Mouse (Mus musculus) naive thymus-derived CD4-positive, alpha-beta T cell, adult 2 months (primary cell): ENCODE measurements around the gene Prss53.
A peak's percentile ranks its signal among the peaks of the same experiment; 100 is the strongest.

Source experiments
- DNase-seq: peaks from one replicate; pipeline ENCODE4 v3.0.0-alpha.2; 2011; ENCODE audit warnings: low read depth

Prss53 gene

DNA sequence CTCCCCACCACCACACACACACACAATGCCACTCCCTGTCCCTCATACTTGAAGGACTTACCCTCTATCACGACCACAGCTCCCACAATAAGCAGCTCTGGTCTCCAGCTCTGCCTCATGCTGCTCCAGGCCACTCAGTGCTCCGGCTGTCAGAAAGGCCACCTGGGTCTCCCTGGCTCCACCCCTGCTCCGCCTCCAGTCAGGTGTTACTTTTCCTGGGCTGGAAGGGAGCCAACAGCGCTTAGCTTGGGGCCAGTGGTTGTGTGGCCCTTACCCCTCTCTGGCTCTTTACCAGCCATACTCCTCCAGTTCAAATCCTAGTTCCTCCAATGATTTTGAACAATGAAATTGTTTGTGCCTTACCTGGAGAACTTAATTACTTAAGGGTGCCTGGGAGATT lies at the start of gene Prss53:
TSS of gene Prss53 (minus strand) at position 173 of the 400 bp plus-strand sequence.
- no peak for DNase-seq

DNA sequence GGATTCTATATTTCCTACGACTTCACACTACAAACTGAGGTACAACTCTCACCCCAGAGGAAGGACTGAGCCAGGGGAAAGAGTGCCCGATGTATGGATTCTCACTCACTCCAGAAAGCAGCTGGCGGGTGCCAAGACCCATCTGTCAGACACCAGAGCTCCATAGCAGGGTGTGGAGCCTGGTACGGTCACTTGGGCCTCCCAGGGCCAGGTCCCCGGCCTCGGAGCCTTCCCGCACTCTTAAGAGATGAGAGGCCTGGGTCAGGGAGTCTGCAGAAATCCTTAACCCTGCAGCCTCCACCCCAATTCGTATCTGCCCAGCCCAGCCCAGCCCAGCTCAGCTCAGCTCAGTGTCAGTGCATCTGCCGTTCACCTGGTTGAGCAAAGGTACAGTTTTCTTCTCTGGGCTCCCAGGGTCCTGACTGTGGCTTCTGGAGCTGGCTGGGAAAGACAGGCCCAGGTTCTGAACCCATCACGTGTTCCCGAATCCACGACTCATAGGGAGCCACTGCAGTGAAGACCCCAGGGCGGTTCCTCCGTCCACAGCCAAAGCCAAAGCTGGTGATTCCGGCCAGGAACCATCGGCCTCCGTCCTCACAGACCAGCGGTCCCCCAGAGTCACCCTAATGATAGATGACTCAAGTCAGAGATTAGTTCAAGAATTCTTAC lies 45.6 kb upstream of the Prss53 start:
- no peak for DNase-seq

DNA sequence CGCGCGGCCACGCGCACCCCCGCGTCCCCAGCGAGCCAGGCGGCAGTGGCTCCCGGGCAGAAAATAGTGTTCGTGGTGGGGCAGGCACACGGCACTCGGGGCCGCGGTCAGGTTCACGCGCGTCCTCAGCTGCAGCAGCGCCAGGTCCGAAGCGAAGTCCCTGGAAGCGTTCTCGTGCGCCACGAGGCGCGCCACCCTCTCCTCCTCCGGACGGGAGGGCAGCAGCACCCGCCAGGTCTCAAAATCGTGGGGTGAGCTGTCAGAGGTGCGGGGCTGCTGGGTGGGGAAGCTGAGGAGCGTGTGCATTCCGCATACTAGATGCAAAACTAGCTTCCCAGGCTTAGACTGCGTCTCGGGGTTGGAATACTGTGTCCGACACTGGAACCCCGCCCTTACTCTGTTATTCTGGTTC lies 45.0 kb upstream of the Prss53 start:
- no peak for DNase-seq

DNA sequence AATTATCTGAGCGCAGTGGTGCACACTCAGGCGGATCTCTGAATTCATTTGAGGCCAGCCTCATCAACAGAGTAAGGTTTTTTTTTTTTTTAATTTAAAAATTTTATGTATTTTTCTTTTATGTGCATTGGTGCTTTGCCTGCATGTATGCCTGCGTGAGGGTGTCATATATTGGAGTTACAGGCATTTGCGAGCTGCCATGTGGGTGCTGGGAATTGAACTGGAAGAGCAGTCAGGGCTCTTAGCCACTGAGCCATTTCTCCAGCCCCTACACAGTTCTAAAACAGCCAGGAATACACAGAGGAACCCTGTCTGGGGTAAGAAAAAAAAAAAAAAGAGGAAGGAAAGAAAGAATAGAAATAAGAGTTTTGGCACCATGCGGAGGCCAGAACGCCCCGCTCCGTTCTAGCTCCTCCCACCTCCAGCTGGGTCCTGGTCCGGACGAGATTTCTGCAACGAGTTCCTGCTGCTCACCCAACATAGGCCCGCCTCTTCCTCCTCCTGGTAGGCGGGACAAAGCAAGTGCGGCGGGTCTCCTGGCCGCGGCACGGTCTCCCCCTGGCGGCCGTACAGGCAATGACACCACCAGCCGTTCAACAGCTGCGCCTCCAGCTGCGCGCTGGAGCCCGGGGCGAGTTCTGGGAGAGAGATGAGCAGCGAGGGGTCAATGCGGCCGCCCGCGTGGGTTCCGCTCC lies 44.4 kb upstream of the Prss53 start:
- peak; percentile 96 for DNase-seq

DNA sequence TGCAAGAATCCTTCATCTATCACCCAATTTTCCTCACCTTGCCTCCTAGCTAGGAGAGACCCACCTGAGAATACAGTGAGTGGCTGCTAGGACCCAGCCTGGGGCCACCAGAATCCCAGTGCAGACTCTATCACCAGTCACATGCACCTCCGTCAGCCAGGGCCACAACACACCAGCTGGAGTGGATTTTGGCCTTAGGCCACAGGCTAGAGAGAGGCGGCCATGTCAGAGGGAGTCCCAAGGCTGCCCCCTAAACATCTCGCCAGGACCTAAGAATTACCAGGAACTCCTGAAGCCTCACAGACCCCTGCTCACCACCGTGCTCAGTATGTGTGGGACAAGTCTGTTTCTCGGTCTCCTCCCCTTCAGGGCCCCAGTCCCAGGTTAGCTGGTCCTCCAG lies 43.3 kb upstream of the Prss53 start:
- no peak for DNase-seq

DNA sequence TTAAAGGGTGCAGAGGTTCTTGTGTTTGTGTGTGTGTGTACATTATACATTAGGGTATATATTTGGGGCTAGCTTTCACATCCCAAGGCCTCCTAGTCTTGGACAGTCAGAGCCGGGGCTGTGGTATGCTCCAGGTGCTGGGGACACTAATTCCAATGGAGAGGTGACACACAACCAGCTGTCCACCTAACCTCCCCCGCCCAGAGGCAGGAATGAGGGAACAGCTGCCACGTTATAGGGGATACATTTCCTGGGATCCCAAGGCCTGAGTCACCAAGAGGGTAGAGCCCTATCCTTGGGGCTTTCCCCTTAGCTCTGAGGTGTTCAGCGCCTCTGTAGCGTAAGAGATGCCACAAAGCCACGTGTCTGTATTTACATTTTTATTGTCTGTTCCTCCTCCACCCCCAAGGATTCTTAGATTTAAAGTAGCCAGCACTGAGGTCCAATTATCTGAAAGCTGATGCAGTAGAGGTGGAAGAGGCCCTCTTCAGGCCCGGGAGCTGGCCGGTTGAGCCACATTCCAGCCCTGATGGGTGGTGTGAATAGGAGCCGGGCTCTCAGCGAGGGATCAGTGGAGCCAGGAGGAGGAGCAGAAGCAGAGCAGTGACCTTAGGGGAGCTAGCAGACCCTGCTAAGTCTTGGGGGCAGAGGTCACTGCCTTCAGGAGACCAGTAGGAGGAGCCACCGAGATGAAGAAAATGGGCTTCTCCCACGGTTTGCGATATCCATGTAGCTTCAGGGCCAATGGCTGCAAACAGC lies 41.7 kb upstream of the Prss53 start:
- no peak for DNase-seq

DNA sequence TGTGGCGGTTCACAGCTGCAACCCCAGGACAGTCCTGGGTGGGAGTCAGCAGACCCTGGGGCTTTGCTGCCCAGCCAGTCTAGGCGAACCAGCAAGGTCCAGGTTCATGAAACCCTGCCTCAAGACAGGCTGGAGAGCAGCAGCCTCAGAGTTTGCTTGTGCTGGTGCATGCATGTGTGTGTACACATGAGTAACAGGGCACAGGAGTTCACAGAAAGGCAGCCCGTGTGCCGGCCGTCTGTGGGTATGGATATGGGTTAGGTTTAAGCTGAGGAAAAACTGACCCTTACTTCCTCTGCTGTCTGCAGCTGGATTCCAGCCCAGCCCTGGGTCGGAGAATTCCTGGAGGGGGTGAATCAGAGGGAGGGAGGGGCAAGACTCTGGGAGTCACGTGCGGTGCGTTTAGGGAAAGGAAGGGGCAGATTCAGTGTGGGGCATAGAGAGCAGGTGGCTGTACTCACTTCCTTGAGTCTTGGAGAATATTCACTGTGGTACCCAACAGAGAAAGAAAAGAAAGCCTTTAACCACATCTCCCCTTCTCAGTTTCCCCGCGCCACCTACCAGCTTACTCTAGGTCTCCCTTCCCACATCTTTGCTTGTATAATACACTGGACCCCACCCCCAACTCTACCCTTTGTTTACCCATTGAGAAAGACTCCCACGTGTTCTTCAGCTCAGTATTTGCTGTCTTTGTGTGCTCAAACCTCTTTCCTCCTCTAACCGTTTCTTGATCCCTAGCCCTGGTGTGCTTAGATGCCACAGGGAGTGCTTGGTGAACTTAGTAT lies 40.8 kb upstream of the Prss53 start:
- no peak for DNase-seq

DNA sequence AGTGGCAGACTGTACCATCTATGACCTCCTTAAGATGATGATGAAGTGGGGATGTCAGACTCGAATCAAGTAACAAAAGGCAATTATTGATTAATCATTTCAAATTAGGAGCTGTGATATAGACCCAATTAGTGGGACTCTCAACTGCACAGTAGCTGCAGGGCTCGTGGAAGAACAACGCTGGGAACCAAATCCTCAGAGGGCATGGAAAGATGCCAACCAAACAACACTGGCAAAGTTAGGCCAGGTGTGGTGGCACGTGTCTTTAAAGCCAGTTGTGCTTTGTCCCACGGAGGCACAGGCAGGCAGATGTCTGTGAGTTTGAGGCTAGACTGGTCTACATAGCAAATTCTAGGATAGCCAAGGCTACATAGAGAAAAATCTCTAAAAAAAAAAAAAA lies 39.9 kb upstream of the Prss53 start:
- DNase-seq: no peak

DNA sequence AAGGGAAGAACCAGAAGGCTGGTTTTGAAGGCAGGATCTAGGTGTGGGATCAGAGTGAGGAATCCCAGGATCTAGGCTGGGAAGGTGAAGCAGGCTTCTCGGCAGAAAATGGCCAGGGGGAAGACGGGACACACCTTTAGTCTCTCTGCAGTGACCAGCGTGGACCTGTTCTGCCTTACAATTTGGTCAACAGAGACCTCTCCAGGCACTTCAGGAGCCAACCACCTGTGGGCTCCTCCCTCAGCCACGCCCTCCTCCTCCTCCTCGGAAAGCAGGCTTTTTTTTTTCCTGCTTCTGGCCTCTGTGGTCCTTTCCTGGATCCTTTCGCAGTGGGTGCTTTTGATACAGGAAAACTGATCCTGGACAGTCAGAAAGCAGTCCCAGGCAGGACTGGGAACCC lies 39.2 kb upstream of the Prss53 start, which contains the start of gene Prss8:
TSS of gene Prss8 (minus strand) at position 182 of the 400 bp plus-strand sequence.
- no peak for DNase-seq

DNA sequence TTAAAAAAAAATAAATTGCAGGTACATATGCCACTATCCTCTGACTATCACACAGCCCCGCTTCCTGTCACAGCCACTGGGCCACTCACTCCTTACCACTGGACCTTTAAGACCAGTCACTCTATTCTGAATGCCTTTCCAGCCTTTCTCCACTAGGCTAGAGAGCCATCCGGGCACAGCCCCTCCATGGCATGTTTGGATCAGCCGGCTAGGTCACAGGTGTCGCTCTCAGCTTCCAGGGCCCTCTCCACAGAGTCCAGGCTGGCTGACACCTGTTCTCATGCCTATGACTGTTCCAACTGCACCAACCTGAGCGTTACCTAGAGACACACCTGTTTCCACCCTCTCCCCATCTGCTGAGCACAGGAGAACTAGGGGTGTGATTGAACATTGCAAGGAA lies 37.8 kb upstream of the Prss53 start:
- no peak for DNase-seq

DNA sequence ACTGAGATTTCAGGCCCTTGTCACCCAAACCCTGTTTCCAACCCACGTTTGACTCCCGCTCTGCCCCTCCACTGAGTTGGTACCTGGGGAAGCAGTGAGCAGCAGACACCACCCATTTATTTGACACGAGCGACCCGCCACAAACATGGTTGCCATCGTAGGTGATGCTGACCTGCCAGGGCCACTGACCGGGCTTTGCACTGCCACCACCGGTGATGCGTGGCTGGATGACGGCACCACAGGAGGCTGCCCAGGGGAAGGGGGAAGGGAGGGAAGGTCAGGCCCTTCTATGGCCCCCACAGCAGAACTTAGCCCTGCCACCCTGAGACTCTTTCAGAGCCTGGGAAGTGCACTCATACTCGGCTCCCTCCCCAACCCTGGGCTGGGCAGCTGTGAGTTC lies 37.0 kb upstream of the Prss53 start:
- DNase-seq: no peak

DNA sequence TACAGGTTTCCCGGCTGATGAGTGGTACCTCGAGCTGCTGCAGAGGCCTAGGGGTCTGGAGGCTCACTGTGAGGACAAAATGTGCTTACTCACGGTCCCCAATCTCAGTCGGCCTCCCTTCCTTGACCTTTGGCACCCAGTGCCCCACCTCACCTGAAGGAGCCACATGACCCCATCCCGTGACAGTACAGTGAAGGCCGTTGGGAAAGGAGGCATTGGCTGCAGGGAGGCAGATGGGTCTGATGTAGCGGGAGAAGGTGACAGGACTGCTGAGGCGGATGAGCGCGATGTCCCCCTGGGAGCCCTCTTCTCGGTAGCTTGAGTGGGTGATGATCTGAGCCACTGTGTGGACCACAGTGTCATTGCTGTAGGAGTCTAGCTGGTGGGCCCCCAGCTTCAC lies 36.1 kb upstream of the Prss53 start:
- no peak for DNase-seq

DNA sequence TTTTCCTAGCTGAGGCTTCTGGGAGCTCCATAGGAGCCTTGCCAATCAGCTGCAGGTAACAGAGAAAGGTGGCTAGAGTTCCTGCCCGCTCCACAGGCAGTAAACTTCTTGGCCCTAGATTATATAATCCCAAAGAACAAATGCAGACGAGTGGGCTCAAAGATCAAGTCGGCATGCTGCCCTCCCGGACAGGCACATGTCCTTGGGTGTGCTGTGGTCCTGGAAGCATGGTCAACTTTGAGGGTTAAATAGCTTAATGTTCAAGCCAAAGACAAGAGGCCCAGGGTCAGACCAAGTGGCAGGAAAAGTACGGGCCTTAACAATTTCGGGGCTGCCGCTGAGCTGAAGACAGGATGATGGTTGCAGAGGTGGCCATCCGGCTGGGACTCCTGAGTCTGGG lies 35.3 kb upstream of the Prss53 start:
- no peak for DNase-seq

DNA sequence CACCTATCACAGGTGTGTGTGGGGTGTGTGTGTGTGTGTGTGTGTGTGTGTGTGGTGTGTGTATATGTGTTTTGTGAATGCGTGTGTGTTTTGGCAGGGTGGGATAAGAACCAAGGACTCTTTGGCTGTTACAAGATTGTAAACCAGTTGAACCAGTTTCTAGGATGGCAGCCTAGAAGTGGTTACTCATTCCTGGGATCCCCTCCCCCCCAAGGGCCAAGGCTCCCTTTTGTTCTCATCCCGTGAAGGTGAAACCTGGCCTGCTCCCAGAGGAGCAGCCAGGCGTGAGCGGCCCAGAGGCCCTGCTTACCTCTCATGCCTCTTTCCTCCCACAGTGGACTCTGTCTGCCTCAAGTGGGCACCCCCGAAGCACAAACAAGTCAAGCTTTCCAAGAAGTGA lies 34.5 kb upstream of the Prss53 start:
- no peak for DNase-seq

DNA sequence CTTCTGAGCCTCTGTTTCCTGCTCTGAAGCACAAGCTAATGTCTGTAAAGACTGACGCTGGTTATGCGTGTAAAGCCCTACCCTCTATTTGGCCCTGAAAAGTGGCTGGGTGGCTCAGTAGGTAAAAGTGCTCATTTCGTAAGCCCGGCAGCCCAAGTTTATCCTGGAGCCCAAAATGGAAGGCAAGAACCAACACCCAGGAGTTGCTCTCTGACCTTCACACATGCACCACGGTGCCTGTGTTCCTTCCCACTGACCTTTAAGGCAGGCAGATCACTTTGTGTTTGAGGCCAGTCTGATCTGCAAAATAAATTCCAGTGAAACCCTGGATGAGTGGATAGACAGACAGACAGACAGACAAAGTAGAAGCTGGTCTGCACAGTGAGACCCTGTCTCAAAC lies 32.9 kb upstream of the Prss53 start:
- no peak for DNase-seq

DNA sequence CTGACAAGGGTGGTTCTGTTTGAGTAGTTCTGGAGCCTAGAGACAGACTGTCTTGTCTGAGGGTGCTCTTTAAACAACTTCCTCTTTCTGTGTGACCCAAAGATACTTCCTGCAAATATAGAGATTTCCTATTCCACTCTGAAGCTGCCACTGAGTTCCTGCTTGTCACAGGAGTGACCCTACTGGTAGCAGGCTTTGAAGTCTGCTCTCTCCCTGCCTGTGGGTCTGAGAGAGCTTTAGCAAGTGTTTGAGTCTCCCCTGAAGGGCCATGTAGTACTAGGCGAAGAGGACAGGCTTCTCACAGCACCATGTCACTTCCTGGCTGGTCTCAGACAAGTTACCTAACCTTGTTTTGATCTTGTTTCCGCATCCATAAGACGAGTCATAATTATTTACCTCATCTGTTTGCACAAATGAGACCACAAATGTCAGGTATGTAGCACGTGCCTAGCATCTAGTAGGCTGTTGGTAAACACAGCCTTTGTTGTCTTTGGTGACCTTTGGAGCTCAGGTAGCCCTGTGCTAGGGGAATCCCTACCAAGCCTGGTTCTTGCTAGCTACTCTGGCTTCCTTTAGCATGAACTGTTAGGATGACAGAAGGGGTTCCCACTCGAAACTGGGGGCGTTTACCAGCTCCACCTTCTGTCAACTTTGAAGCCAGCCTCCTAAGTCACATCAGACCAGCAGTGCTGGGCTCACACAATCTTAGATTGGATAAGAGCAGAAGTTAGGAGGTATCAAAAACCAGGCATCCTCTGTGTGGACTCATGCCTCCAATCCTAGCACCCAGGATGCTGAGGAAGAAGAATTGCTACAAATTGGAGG lies 31.9 kb upstream of the Prss53 start:
- peak; percentile 73 for DNase-seq

DNA sequence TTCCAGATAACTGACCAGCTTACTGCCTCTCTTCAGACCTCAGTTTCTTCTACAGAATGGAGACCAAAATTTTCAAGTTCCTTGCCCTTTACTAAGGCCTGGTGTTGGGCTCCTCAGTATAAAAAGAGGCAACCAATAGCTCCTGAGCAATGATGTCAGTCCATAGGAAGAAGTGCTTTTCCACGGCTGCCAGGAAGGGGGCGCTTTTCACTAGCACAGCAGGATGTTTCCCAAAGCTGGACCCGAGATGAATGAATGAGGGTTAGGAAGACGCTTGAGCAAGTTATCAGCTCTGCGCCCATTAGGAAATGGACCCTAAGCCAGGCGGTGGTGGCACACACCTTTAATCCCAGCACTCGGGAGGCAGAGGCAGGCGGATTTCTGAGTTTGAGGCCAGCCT lies 30.7 kb upstream of the Prss53 start:
- peak; percentile 38 for DNase-seq

DNA sequence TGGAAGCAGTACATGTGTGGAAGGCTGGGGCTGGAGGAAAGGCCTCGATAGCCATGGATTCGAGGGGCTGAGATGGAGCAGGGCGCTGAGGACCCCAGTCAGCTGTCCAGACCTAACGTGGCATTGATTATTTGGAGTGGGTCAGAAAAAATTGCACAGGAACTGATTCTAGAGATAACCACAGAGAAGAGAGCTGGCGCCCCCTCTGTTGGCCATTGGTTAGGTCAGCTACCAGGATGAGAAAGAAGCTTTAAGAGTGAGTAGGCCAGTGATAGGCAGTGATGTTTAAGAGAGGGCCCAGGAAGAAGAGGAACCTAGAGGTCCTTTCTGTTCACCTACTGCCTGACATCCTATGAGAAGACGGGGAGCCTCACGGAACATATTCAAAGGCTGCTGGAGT lies 28.5 kb upstream of the Prss53 start:
- DNase-seq: peak; percentile 42

DNA sequence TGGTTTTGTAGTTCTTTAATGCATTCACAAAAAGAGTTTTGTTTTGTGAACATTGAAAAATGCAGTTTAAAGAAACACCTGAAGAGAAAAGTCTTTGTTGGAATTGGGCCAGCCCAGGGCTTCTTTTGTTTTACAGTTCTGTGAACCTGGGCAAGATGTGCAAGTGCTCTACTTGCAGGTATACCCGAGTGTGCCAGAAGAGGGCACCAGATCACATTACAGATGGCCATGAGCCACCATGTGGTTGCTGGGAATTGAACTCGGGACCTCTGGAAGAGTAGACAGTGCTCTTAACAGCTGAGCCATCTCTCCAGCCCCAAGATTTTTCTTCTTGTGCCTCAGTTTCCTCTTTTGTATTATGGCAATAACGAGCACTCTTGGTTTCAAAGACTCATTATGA lies 27.4 kb upstream of the Prss53 start:
- DNase-seq: peak; percentile 83

DNA sequence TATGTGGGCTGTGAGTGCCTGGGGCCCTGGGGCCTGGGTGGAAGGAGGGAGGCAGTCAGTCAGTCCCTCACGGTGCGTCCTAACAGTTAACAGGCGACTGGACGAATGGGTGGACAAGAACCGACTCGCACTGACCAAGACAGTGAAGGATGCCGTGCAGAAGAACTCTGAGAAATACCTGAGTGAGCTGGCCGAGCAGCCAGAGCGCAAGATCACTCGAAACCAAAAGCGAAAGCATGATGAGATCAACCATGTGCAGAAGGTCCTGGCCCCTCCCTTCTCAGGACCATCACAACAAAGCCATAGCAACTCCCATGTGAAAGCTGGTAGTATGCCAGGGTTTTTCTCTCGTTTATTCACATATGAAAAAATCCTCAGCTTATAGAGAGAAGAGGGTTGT lies 24.5 kb upstream of the Prss53 start:
- no peak for DNase-seq

DNA sequence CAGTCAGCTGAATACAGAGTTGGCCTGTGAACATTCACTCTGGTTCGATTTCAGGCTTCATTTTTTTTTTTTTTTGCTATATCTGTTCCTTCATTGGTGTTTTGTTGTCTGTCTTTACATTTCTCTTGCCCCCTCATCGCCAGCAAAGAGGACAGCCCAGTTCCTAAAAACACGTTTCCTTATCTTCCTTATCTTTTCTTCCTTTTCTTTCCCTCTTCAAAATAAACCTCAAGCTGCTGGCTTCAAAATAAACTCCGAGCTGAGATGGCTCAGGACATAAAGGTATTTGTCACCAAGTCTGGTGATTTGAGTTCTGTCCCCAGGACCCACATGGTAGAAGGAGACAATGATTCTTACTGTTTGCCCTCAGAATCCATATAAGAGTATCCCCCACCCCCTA lies 22.2 kb upstream of the Prss53 start:
- DNase-seq: no peak
